Mouse (Mus musculus): ENCODE data around the gene Mff.

The Mff gene

DNA sequence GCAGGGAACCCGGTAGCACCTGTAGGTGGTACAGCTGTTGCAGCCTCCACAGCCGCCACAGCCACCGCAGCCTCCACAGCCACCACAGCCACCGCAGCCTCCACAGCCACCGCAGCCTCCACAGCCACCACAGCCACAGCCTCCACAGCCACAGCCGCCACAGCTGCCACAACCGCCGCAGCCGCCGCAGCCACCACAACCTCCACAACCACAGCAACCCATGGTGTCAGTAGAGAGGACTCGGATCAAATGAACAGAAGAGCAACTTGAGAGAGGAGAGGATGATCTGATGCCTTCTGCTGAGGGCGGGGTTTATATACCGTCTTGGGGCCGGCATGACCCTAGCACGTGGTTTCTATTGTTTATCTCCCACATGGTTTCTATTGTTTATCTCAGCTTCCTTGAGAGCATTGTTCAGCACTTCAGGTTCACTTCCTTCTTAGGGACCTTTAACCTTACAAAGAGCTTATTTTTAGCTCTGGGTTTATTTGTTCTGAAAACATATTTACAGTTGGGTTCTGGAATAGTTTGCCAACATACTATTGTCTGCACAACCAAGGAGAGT is 46.4 kb downstream of the Mff start, which contains the start of gene Gm47791:
Gene Gm47791, minus strand, starts transcription at position 222 of the 565 bp plus-strand sequence.
- DNase-seq (ENCODE audit: low spot score): no peak

DNA sequence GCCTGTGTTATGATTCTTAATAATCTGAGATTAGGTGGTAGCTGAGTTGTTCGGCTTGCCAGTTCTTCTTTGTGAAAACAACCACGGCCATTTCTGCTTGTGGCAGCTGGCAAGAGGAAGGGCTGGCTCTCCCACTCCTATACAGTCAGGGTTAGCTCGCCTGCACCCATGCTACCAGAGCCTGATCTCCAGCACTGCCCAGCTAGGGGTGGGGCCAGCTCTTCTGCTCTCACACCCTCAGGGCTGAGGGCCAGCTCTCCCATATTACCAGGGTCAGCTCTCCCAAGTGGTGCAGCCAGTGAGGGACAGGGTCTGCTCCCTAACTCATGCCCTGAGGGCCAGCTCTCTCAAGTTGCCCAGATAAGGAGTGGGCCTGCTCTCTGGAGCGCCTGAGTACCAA is 47.7 kb downstream of the Mff start:
- no peak for DNase-seq (ENCODE audit: low spot score)

DNA sequence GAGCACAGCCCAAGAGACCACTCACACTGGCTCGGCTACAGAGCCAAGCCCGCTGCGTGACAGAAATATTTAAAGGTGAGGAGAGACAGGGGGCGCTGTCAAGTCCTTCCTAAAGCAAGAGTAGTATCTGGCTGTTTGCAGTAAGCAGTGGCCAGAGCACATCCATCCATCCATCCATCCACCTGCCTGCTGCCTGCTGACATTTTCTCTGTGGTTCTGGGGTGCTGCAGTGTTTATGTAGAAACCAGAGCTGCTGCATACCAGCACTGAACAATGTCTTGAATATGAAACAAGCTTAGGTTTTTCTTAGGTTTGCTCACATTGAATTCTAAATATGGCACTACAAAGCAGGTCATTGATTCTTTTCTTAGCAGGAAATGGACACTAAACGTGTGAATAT is 48.5 kb downstream of the Mff start:
- DNase-seq (ENCODE audit: low spot score): no peak

DNA sequence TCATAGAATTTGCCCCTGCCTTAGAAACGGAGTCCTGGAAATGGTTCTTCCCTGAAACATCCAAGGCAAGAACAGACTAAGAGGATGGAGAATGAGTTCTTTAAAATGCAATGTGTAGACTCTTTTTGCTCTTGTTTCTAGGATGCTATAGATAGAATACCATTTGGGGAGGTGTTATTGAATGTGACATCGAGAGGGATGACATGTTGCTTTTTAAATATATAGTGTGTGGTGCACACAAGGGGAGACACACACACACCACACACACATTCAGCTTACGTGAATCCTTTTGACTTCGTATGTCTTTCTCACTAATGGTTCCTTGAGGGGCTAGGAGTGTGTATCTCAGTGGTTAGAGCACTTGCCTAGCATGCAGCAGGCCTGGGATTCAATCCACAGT is 50.6 kb downstream of the Mff start:
- no peak for DNase-seq (ENCODE audit: low spot score)

DNA sequence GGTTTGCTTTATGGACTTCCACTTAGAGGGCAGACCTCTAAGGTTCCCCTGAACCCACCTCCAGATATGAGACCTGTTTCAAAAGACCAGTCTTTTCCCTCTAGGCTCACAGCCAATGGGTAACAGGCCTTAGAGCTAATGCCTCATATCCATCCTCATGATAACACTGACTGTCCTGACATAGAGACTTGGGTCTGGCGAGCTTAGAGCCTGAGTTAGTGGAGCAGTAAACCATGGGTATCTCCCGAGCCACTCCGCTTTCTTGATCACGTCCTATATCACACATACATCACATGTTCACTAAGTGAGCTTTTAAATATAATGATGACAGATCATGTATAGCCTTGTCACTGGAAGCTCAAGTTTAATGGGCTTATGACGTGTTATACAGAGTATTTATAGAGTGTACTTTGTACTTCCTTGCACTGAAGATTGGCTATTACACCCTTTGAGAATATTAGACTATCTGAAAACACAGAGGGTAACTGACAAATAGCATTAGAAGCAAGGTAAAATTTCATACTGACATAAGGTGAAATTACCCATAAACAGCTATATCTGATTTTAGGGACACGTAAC is 54.8 kb downstream of the Mff start:
- DNase-seq (ENCODE audit: low spot score): no peak

DNA sequence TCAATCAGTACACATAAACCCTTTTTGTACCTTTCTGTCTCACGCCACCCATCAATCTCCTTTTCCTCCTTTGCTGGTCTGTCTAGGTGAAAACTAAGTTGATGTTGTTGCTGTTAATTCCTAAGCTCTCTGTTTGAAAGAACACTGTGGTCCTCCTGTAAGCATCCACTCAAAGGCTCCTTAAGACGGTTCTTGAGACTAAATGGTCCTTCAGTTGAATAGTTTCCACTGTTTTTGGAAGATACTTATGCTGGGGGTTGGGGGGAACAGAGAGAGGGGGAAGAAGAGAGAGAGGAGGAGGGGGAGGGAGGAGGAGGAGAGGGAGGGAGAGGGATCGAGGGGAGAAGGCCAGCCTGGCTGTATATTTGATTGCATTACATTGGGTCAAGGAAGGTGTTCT is 58.9 kb downstream of the Mff start:
- no peak for DNase-seq (ENCODE audit: low spot score)

DNA sequence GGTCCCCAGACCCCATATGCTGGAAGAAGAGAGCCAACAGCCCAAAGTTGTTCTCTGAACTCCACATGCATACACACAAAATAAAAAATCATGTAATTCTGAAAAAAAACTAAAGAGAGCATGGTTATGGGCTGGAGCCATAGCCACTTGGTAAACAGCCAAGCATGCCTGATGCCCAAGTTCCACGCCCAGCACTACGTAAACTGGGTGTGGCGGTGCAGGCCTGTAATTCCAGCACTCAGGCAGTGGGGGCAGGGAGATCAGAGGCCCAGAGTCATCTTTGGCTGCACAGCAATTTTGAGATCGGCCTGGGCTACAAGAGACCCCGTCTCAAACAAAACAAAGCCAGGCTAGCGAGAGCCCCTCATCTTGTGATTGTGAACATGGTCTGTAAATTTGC is 60.9 kb downstream of the Mff start:
- DNase-seq (ENCODE audit: low spot score): no peak

DNA sequence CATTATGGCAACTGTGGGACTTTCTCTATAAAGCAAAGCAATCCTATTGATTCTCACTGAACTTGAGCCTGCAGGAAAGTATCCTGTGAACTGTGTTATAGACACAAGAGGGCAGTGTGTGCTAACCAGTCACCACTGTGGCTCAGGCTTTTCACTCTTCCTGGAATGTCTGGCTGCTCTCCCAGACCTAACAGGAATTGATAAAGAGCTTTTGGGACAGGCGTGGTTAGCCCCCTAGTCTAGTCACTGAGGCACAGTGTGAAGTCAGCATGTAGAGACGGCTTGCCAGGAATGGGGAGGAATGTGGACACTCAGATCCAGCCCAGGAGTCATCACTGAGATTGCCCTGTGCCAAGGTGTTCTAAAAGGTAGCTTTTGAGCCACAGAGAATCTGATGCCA is 62.7 kb downstream of the Mff start:
- DNase-seq (ENCODE audit: low spot score): peak; percentile 29

DNA sequence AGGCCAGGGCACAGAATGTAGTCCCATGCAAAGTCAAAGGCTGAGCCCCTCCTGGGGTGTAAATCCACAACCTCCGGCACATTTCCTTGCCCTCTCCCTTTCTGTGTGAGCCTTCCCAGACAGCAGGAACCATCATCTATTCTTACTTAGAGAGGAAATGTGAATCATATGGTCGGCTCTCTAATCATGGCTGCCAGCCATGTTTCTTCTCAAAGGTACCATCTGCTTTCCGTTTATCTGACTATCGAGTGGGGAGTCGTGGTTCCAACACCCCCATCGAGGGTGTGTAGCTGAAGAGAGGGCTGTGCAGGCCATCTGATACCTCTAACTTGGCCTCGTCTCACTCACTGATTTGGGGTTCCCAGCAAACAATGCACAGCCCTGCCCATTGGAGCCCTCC is 63.4 kb downstream of the Mff start:
- DNase-seq (ENCODE audit: low spot score): no peak

DNA sequence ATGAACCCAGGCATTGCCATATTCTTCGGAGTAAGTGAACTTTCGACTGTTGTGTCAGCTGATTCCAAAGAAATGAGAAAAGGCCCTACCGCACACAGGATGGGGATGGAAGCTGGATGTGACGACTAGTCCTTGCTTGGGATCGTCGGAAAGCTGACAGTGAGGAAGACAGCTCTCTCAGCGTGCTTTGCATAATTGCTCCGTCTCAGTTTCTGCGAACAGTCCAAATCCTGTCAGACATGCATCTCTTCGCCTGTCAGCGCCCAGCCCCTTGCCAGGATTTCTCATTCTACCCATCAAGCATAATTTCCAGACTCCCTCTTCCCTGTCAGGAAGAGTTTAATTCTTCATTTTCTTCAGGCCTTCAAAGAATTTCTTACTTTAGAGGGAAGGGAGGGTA is 66.4 kb downstream of the Mff start:
- no peak for DNase-seq (ENCODE audit: low spot score)

DNA sequence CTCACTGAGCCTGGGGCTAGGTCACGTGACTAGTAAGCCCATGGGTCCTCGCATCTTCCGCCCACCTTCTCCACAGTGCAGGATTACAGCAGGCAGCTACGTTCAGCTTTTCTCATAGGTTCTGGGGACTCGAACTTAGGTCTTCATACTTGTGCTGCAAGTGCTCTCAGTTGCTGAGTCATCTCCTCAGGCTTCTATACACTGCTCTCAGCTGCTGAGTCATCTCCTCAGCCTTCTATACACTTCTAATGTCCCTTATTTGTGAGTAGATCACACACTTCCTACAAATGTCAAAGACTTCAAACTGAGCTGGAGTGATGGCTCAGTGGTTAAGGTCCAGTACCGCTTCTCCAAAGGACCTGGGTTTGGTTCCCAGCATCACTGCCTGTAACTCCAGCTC is 67.5 kb downstream of the Mff start:
- no peak for DNase-seq (ENCODE audit: low spot score)

DNA sequence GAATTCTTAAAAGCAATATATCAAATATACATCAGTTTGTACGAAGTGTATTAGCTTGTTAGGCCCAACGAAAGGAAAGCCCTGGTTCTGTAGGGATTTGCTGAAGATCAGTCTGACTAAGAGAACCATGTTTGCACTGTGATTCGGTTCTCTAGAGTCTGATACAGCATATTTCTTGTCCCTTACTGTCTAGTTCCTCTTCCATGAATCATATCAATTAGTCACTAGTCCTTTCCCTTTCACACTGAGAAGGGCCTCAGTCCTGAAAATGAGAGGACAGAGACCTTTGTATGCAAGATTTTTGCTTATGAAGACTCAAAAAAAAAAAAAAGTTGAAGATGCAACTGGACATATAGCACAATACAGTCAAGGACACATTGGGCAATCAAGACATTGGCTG is 68.4 kb downstream of the Mff start:
- no peak for DNase-seq (ENCODE audit: low spot score)

DNA sequence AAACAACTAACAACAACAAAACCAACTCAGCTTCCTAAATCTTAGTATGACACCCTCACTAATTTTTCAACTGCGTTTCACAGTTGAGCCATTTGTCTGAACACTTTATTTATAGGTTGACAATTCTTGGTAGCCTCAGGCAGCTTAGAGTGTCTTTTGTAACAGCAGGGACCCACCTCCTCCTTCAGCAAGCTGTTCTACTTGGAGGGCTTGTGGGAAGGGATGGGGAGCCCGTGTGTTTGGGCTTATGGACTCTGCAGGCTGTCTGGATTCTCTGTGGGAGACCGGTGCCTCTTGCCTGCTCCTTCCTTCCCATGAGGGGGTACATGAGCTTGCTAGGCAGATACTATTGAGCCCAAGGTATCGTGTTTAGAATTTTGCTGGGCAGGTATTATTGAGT is 69.3 kb downstream of the Mff start:
- DNase-seq (ENCODE audit: low spot score): no peak

DNA sequence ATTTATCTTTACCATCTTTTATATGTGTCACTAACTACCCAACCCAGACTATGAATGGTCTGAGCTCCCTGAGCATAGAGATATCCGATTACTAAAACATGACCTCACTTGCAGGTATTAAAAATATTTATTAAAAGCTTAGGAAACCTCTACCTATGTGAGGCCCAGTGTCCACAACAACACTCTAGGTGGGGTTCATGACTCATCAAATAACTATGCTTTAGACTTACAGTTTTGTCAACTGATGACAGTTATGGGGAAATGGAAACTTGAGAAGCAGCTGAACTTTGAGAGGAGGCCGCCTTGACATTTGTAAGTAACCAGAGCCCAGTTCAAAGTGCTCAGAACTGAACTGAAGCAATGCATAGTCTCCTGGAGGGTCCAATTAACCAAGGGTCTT is 70.5 kb downstream of the Mff start:
- DNase-seq (ENCODE audit: low spot score): no peak

DNA sequence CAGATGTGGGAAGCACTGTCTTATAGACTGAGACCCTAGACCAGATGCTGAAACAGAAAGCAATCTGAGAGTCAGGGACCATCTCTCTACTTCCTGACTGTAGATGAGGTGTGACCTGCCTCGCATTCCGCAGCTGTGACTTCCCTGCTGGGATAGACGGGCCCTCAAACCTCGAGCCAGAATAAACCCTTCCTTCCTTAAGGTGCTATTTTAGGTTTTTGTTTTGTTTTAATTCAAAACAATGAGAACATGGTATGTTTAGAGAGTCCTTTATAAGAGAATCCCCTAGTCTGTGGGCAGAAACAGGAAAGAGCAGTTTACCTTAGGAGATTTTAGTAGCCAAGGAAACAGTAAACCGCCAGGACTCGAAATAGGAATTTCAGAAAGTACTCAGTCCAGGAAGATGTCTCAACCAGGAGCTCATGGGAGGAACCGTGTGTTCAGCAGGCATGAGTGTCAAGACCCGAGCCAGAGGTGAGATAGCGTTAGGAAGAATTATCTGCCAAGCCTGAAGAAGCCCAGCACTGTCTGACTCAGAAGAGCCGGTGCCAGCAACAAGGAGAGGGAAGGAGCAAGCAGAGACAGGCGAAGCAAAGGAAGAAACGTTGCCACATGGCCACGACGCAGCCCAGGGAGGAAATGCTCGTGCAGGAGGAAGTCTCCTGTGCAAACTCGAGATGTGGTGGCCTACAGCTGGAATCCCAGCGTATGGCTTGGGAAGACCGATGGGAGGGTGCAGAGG is 71.2 kb downstream of the Mff start:
- no peak for DNase-seq (ENCODE audit: low spot score)

DNA sequence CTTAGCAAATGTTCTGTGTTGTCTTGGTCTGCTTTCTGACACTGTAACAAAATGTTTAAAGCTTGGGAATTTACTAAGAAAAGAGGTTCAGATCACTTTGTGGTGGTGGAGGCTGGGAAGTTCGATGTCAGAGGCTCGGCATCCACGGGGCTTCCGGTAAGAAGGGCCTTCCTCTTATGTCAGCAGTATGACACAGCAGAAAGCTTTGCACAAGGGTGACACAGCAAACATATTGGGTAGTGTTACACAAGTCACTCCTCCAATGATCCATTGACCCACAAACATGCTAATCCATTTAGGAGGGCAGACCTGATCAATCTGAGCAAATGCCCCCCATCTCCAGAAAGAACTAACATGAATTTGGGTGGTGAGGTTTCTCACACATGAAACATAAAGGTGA is 72.4 kb downstream of the Mff start:
- DNase-seq (ENCODE audit: low spot score): no peak

DNA sequence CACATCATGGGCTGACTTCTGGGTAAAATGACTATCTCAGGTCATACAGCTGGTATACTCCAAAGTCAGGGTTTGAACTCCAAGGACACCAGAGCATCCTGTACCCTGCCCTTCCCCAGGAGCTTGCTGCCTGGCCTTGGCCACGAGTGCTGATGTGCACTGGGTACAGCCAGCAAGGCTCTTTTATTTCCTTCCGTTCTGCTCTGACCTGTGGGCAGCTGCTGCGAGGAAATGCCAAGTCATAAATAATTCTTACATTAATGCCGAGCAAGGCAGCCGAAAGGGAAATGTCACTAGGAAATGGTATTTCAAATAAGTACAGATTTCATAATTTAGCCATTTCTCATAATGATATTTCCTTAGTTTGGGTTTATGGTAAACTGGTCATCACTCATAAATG is 73.6 kb downstream of the Mff start:
- no peak for DNase-seq (ENCODE audit: low spot score)

DNA sequence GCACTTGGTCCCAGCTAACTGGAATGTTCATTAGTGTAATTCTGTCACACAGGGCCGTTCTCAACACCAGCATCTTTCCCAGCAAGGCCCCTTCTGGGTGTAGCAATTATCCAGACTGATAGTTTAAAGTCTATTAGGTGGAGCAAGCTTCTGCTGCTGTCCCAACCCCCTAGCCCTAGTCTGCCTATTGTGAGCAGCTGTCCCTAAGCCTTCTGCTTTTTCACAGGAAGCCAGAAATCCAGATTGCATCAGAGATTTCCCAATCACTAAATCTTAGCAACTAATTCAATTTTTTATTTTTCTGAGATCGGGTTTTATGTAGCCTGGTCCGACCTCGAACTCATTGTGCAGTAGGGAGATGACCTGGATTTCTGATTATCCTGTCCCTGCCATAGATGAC is 74.2 kb downstream of the Mff start:
- no peak for DNase-seq (ENCODE audit: low spot score)

DNA sequence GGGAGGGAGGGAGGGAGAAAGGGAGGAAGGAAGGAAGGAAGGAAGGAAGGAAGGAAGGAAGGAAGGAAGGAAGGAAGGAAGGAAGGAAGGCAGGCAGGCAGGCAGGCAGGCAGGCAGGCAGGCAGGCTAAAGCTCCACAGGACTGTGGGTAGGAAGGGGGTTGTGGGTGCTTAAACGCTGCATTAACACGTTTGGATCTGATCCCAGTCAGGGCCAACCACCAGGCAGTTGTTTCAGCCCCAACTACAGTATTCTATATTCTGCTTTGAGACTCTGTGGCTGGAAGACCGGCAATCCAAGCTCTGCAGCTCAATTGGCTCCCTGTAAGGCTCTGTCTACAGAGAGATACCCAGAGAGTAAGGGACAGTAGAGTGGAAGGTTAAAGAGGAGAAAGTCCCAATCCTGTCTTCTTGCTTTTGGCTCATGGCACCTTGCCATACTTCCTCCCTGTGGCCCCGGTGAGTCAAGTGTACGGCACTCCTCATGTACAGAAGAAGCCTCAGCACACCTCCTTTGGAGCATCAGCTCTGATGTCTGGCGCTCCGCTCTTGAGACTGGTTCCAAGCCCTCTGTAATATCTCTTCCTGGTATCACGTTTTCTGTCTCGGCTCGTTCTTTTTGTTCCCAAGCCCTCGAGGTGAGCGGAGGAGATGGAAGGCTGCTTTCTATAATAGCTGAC is 76.6 kb downstream of the Mff start:
- no peak for DNase-seq (ENCODE audit: low spot score)

All from ovary, postnatal 36 days (tissue).